Mouse (Mus musculus) kidney, postnatal 10 days (tissue): ENCODE results near the gene Col4a6.

Experiments
- DNase-seq: peaks from one replicate; pipeline ENCODE4 v3.0.0; 2021; ENCODE audit warnings: mixed read lengths

Gene Col4a6

DNA sequence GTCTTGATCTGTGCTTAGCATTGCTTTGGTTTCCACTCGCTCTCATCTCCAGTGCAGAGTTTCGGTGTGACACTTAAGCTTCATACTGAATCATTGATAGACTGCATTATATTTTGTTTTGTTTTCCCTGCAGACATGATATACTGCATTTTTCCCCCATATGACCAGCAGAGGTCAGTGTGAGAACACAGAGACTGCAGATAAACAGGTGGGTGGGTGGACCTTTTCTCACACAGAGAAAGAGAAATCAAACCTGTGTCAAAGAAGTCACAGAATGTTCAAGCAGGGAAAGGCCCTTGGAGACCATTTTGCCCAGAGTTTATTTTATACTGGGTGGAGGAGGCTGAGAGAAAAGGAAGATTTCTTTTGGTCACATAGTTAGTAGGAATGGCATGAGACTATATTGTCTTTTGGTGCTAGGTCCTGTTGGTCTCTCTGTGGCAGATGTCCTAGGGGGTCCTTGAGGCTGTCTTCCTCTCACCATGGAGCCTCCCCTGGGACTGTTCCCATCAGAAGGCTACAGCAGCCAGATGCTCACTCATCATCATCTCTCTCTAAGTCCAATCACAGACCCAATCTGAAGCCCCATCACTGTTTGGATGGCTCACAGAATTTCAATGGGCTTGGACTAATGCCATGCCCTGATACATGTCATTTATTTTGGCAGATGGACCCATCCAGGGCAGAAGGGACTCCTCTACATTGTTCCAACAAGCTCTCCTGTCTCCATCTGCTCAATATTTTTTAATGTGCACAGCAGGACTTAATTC lies 237.1 kb downstream of the Col4a6 start:
- DNase-seq: peak; percentile 25

DNA sequence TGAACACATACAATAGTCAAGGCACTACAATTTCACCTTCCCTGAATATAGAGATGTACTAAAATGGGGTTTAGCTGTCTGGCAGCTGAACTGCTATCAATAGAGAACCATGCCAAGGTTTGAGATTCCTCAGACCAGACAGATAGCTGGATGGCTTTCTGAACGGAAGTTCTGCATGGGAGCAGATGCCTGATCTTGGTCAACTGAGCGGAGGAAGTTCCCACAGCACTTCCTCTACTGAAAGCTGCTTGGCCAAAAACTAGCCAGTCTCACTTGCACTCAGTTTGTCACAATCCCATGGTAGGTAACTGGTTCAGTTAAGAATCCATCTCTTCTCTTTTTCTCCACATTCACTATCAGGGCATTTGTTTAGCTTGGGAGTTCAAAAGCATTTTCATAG lies 245.7 kb downstream of the Col4a6 start:
- no peak for DNase-seq

DNA sequence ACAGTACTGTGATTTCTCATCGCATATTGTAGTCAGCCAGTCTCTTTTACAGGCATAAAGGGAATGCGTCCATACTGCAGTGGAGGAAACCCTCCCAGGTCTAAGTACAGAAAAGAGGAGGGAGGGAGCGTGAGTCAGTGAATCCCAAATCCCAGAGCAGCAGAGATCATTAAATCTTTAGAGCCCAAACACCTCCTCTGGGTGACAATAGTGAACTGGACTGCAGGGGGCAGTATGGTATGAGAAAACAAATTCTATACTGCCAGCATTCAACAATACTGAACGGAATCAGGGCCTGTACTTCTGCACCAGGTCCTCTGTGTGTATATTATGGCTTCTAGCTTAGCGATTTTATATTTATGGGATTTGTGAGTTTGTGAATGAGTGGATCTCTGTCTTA lies 261.1 kb downstream of the Col4a6 start:
- DNase-seq: peak; percentile 58

- DNase-seq: no peak
Measured at GRCm38 (mm10) chrX:141198993-141199392, 274.9 kb downstream of the Col4a6 start.

DNA sequence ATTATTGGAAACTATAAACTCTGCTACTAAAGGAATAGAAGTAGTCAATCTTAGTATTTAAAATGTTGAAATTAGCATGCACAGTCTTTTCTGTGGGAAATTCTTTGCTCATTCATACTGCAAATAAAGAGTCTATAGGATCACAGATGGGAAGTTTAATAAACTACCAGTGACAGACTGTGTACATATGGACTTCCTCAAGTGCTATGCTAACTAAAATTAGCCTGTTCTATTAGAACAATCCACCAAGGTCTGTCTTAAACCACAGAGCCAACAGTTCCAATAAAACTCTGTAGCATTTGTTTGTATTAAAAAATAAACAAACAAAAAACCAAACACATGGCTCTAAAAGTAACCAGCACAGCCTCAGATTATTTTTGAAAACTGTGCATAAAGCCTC lies 278.8 kb downstream of the Col4a6 start:
- no peak for DNase-seq

DNA sequence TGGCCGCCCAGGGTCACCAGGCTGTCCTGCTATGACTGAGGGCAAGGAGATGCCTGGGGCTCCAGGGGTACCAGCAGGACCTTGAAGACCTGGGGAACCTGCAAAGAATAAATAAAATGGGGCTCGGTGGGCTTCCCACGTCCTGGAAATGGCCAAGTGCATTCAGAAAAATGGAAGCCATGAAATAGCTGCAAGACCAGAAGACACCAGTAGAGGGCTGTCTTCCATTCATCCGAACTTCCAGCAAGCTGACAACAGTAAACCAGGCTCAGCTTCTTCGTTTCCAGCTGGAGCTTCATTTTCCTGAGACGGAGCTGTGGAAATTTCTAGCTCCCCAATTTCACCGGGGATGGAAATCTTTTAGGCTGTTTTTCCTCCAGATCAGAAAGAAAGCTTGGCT lies 298.5 kb downstream of the Col4a6 start:
- DNase-seq: peak; percentile 50

DNA sequence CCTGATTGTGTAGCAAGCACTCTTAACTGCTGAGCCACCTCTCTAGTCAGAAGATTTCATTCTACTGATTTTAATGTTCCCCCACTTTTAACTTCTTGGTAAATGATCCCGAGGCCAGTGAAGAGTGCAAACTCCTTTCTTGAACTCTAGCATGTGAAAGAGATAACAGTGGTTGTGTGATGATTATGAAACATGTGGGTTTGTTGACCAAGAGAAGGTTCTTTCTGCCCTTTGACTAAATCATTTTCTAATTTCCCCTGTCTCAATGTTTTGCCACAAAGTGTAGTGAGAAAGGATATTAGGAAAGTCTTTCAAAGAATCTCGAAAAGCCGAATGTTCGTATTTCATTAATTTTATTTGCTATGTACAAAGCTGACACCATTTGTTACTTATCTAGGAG lies 308.8 kb downstream of the Col4a6 start:
- no peak for DNase-seq

- no peak for DNase-seq
Measured at GRCm38 (mm10) chrX:141160371-141160770, 313.5 kb downstream of the Col4a6 start.

- DNase-seq: peak; percentile 30
Measured at GRCm38 (mm10) chrX:141158160-141158559, 315.7 kb downstream of the Col4a6 start.

- DNase-seq: no peak
Measured at GRCm38 (mm10) chrX:141157626-141158025, 316.2 kb downstream of the Col4a6 start.

DNA sequence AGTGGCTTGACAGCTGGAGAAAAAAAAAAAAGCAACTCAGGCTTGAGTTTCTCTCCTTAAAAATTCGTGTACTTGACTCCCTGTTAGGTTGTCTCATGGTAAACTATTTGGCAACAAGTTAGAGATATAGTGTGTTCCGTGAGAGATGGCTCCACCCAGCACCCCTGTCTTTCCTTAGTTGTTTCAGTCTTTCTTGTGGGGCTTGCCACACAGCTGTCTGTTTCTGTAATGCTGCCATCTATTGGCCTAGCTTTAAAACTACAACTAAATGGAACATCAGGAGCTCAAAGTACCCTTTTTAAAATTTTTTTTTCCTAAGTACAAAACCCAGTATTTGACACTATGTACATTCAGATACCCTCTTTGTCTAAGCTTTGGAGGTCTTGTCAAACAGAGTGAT lies 317.2 kb downstream of the Col4a6 start:
- DNase-seq: no peak

GRCm38 (mm10) chrX:141151182-141151581 lies 322.7 kb downstream of the Col4a6 start:
- DNase-seq: no peak

- DNase-seq: no peak
Measured at GRCm38 (mm10) chrX:141150290-141150689, 323.6 kb downstream of the Col4a6 start.

- DNase-seq: no peak
Measured at GRCm38 (mm10) chrX:141149705-141150104, 324.2 kb downstream of the Col4a6 start.
